Mouse (Mus musculus): ENCODE measurements around the gene Pxdc1. TPM values are rescaled to one million over a fixed set of nuclear protein-coding genes. Genes with fewer than 3 reads are reported as not detected.

The Pxdc1 gene
- total and polyA plus RNA-seq, 2 experiments from 2014 or later = 11.3 to 25.2 TPM

DNA sequence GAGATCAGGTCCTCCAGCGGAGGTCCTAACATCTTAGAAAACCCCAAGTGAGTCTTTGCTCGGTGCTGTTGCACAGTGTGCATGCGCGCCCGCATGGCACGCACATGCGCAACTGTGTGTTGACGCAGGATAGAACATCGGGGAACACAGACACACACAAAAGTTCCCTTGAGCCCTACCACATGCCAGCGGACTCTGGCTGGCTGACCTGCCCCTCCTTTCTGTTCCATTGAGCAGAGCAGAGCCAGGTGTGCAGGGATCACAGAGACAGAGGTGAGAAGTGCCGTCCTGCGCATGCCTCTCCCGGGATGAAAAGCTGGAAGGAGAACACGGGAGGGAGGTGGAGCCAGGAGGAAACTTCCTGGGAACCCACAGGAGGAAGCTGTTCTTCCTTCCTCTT, 8.9 kb downstream of the Pxdc1 start:
- Histone ChIP-seq H3K27ac (no peak overlapping the region), H3K4me1 (ENCODE audit: insufficient read depth, low read length) (no peaks in the 10 kb centered on the region), H3K4me3 (ENCODE audit: low read length) (no peak overlapping the region), H3K27me3 (ENCODE audit: insufficient read depth, low read length) (no peaks in the 10 kb centered on the region), H3K9me3 (ENCODE audit: low read length) (no peaks in the 10 kb centered on the region), H3K36me3 (ENCODE audit: insufficient read depth, low read length) (no peaks in the 10 kb centered on the region), H3K4me2 (ENCODE audit: low read depth, low read length) (no peak overlapping the region), H3K9ac (replicated peaks; ENCODE audit: low read length) (no peak overlapping the region)
- WGBS = 76% methylated on average over 14 of the region's 14 CpGs
- ATAC-seq (no peak), DNase-seq (ENCODE audit: low spot score) (no peak)
- TF ChIP-seq CTCF (IDR thresholded peaks at IDR 0.05; ENCODE audit: low read depth) = no peak

DNA sequence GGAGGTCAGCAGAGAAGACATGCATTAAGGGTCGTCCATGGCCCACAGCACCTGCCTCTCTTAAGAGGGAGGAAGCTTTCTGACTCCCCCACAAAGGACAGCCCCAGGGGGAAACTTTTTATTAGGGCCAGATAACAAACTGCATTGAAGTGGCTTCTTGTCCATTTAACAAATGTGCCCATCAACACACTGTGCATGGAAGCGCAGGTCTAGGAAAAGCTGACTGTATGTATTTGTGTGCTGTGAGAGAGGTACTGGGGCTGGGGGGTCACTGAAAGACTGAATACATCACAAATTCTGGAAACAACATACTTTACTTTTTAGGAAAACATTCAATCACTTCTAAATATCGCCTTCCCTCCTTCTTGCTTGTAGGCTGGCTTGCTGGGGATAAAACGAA, 9.4 kb downstream of the Pxdc1 start:
- no peak for ATAC-seq
- no peak for TF ChIP-seq CTCF (IDR thresholded peaks at IDR 0.05; ENCODE audit: low read depth)
- Histone ChIP-seq H3K4me1 (ENCODE audit: insufficient read depth, low read length) (no peaks in the 10 kb centered on the region), H3K36me3 (ENCODE audit: insufficient read depth, low read length) (no peaks in the 10 kb centered on the region), H3K27ac (no peak overlapping the region), H3K4me3 (ENCODE audit: low read length) (no peak overlapping the region), H3K4me2 (ENCODE audit: low read depth, low read length) (no peak overlapping the region), H3K9ac (replicated peaks; ENCODE audit: low read length) (no peak overlapping the region), H3K9me3 (ENCODE audit: low read length) (no peaks in the 10 kb centered on the region), H3K27me3 (ENCODE audit: insufficient read depth, low read length) (no peaks in the 10 kb centered on the region)
- WGBS = 72% methylated on average over 4 of the region's 4 CpGs
- DNase-seq (ENCODE audit: low spot score) = no peak

DNA sequence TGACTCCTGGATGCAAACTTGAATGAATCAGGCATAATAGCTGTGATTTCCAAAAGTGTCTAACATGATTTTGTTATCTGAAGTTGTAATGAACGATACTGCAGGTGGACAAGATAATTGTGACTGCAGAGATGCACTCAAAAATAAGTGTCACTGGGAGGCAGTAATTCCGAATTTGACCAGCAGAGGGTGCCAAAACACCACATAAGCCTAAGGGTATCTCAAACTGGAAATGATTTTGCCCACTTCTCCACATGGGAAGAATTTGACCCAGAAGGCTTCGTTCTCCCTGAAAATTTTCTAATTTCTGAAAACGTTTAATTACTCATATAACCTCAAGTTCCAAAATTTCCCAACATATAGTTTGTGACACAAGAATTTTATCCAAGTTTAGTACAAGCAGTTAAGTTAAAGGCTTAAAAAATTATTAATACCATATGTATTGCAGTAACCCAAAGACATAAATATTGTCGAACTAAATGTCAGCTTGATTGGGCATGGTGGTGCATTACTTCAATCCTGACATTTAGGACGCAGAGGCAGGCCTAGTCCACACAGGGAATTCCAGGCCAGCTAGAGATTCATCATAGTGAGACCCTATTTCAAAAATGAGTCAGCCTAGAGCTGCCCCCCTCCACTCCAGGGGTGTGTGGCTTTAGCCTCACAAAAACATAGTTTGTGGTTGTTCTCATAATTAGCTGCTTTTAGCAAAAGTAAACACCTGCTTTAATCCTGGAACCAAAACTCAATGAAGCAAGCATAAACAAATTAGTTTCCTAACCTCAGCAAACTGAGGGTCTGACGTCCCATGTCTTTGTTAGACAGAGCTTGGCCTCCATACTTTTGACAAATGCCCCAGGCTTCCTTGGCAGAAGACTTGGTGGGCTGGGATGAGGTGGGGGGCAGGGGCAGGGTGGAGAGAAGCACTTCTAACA, 10.1 kb downstream of the Pxdc1 start:
- DNase-seq (ENCODE audit: low spot score) = peak; percentile 91
- Histone ChIP-seq H3K4me1 (ENCODE audit: insufficient read depth, low read length) (no peaks in the 10 kb centered on the region), H3K4me2 (ENCODE audit: low read depth, low read length) (no peak overlapping the region), H3K9ac (replicated peaks; ENCODE audit: low read length) (no peak overlapping the region), H3K9me3 (ENCODE audit: low read length) (no peaks in the 10 kb centered on the region), H3K4me3 (ENCODE audit: low read length) (no peak overlapping the region), H3K27ac (no peak overlapping the region), H3K27me3 (ENCODE audit: insufficient read depth, low read length) (no peaks in the 10 kb centered on the region), H3K36me3 (ENCODE audit: insufficient read depth, low read length) (no peaks in the 10 kb centered on the region)
- peak; percentile 96 for TF ChIP-seq CTCF (IDR thresholded peaks at IDR 0.05; ENCODE audit: low read depth)
- ATAC-seq = peak; percentile 33; the same call in 1 of the 2 replicates
- 27% methylated on average over 7 of the region's 7 CpGs for WGBS

DNA sequence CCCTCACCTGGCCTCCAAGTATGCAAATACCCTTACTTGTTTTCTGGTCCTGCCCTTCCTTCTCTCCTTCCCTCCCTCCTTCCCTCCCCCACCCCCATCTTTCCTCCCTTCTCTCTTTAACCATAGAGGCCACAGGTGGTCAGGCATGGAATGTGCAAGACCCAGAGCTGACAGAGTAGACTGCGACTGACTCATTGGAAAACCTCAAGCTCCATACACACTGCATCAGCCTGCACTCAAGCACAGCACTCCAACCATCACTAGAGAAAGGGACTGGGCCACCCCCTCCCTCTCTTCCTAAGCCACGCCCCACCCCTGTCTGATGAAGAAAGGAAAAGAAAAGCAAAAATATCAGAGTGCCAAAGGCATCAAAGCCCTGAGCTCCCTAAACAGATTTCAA, 12.2 kb downstream of the Pxdc1 start:
- Histone ChIP-seq H3K4me2 (ENCODE audit: low read depth, low read length) (no peak overlapping the region), H3K4me1 (ENCODE audit: insufficient read depth, low read length) (no peaks in the 10 kb centered on the region), H3K27me3 (ENCODE audit: insufficient read depth, low read length) (no peaks in the 10 kb centered on the region), H3K27ac (no peak overlapping the region), H3K9me3 (ENCODE audit: low read length) (no peaks in the 10 kb centered on the region), H3K4me3 (ENCODE audit: low read length) (no peak overlapping the region), H3K9ac (replicated peaks; ENCODE audit: low read length) (no peak overlapping the region), H3K36me3 (ENCODE audit: insufficient read depth, low read length) (no peaks in the 10 kb centered on the region)
- DNase-seq (ENCODE audit: low spot score) (no peak), ATAC-seq (no peak)
- no peak for TF ChIP-seq CTCF (IDR thresholded peaks at IDR 0.05; ENCODE audit: low read depth)
- 57% methylated on average over 2 of the region's 2 CpGs for WGBS

DNA sequence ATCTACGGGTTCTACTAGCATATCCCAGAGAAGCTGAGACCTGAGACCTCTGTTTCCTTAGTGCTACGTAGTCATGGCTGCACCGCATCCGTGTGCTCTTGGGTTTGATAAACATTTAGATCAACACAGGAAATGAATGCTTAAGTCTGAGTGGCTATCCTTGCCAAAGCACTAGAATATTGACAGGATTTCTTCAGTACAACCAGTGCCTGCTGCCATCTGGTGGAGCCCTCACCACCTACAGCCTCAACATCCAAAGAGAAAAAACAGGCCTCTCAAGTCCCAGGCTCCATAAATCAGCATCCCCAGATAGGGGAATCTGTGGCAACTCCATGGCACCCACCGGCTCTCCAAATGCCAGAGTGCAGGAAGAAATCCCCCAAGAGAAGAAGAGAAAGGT, 17.3 kb downstream of the Pxdc1 start:
- Histone ChIP-seq H3K9me3 (ENCODE audit: low read length) (no peaks in the 10 kb centered on the region), H3K27ac (no peak overlapping the region), H3K9ac (replicated peaks; ENCODE audit: low read length) (no peak overlapping the region), H3K4me2 (ENCODE audit: low read depth, low read length) (no peak overlapping the region), H3K27me3 (ENCODE audit: insufficient read depth, low read length) (no peaks in the 10 kb centered on the region), H3K36me3 (ENCODE audit: insufficient read depth, low read length) (no peaks in the 10 kb centered on the region), H3K4me1 (ENCODE audit: insufficient read depth, low read length) (no peaks in the 10 kb centered on the region), H3K4me3 (ENCODE audit: low read length) (no peak overlapping the region)
- peak; percentile 89 for DNase-seq (ENCODE audit: low spot score)
- peak; percentile 94 for TF ChIP-seq CTCF (IDR thresholded peaks at IDR 0.05; ENCODE audit: low read depth)
- peak; percentile 79 for ATAC-seq
- 41% methylated on average over 5 of the region's 5 CpGs for WGBS

DNA sequence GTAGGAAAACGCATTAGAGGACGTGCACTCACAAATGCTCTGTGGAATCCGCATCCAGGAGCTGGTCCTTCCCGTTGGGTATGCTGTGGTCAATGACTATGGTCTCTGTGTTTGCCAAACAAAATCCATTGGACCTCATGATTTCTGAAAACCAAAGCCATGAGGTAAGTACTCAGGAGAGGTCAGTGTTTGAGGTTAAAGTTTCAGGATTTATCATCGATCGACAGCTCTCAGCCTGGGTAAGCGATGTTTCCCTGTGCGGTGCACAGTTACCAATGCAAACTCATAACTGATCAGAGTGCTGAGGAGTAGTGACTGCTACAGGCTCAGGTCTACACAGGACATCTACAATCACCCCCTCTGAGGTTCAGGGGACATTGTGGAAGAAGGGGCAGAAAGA, 23.0 kb downstream of the Pxdc1 start:
- Histone ChIP-seq H3K4me1 (ENCODE audit: insufficient read depth, low read length) (no peaks in the 10 kb centered on the region), H3K27ac (no peak overlapping the region), H3K9ac (replicated peaks; ENCODE audit: low read length) (no peak overlapping the region), H3K4me2 (ENCODE audit: low read depth, low read length) (no peak overlapping the region), H3K9me3 (ENCODE audit: low read length) (no peaks in the 10 kb centered on the region), H3K36me3 (ENCODE audit: insufficient read depth, low read length) (no peaks in the 10 kb centered on the region), H3K27me3 (ENCODE audit: insufficient read depth, low read length) (no peaks in the 10 kb centered on the region), H3K4me3 (ENCODE audit: low read length) (no peak overlapping the region)
- ATAC-seq (no peak), DNase-seq (ENCODE audit: low spot score) (no peak)
- WGBS = 95% methylated on average over 8 of the region's 8 CpGs
- no peak for TF ChIP-seq CTCF (IDR thresholded peaks at IDR 0.05; ENCODE audit: low read depth)

DNA sequence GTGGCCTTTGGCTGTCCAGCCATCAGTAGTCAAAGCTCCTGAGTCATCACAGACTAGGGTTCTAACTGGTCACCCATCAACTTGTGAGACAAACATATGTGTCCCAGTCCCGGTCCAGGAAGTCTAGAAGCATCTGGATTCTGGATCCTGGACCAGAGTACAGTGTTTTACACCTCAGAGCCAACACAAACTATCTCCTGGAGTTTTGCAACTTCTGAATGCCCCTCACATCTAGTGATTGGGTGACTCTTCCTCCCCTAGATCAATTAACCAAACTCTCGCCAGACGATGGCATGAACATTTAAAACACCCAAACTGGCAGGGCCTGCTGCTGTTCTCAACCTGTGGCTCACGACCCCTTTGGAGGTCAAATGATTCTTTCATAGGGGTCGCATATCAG, 23.5 kb downstream of the Pxdc1 start:
- Histone ChIP-seq H3K27ac (no peak overlapping the region), H3K27me3 (ENCODE audit: insufficient read depth, low read length) (no peaks in the 10 kb centered on the region), H3K4me1 (ENCODE audit: insufficient read depth, low read length) (no peaks in the 10 kb centered on the region), H3K4me3 (ENCODE audit: low read length) (no peak overlapping the region), H3K36me3 (ENCODE audit: insufficient read depth, low read length) (no peaks in the 10 kb centered on the region), H3K9me3 (ENCODE audit: low read length) (no peaks in the 10 kb centered on the region), H3K9ac (replicated peaks; ENCODE audit: low read length) (no peak overlapping the region), H3K4me2 (ENCODE audit: low read depth, low read length) (no peak overlapping the region)
- WGBS = 90% methylated on average over 5 of the region's 5 CpGs
- DNase-seq (ENCODE audit: low spot score) = no peak
- TF ChIP-seq CTCF (IDR thresholded peaks at IDR 0.05; ENCODE audit: low read depth) = no peak
- ATAC-seq = no peak

Measured in hindbrain, postnatal 0 days (tissue).